Mouse (Mus musculus) MEL (cell line): Measurements from ENCODE around the gene Sox5. TPM values are rescaled to one million over a fixed set of nuclear protein-coding genes. Genes with fewer than 3 reads are reported as not detected.

Experiments used
- DNase-seq: peaks from one replicate; pipeline ENCODE4 v3.0.0; 2011; ENCODE audit warnings: low read depth, low spot score
- H3K27ac ChIP-seq: 2 replicates; pipeline ENCODE4 v1.5.1; 2012; ENCODE audit warnings: low read depth, mild to moderate bottlenecking, control low read depth, low read length, moderate library complexity; ENCODE audit not compliant: control insufficient read depth
- H3K27me3 ChIP-seq, 2 experiments: fragments of 150-350 bp in 1 of 2; sonication (generic) in 1 of 2; 2 replicates each; pipeline ENCODE4 v1.6.1; 2012; ENCODE audit warnings: low read length in 2 of 2, mild to moderate bottlenecking in 2 of 2, improper control_type of control experiment in 1 of 2, moderate library complexity in 1 of 2; ENCODE audit not compliant: insufficient read depth in 2 of 2, control insufficient read depth in 1 of 2
- H3K36me3 ChIP-seq, 2 experiments: 2 replicates each; pipeline ENCODE4 v1.6.1; 2012 to 2014; ENCODE audit warnings: low read length in 2 of 2, improper control_type of control experiment in 1 of 2, inconsistent platforms in 1 of 2, mild to moderate bottlenecking in 1 of 2; ENCODE audit not compliant: insufficient read depth in 2 of 2, control insufficient read depth in 1 of 2
- H3K4me1 ChIP-seq, 2 experiments: fragments of 150-350 bp in 1 of 2; sonication (generic) in 1 of 2; 2 replicates each; pipeline ENCODE4 v1.6.1; 2012; ENCODE audit warnings: low read length in 2 of 2, improper control_type of control experiment in 1 of 2, mild to moderate bottlenecking in 1 of 2; ENCODE audit not compliant: insufficient read depth in 2 of 2, control insufficient read depth in 1 of 2
- H3K4me3 ChIP-seq, 2 experiments: fragments of 150-350 bp in 1 of 2; sonication (generic) in 1 of 2; 2 replicates each; pipeline ENCODE4 v1.5.1; 2012; ENCODE audit warnings: low read depth in 2 of 2, low read length in 2 of 2, mild to moderate bottlenecking in 2 of 2, moderate library complexity in 2 of 2, control low read depth in 1 of 2, improper control_type of control experiment in 1 of 2; ENCODE audit not compliant: control insufficient read depth in 1 of 2, insufficient read depth in 1 of 2
- H3K79me2 ChIP-seq: 2 replicates; pipeline ENCODE4 v1.6.1; 2012; ENCODE audit warnings: mild to moderate bottlenecking, low read length, moderate library complexity; ENCODE audit not compliant: control insufficient read depth, poor library complexity, insufficient read depth
- H3K9ac ChIP-seq: 2 replicates; pipeline ENCODE4 v1.6.1; 2012; ENCODE audit warnings: low read depth, mild to moderate bottlenecking, control low read depth, low read length, moderate library complexity; ENCODE audit not compliant: control insufficient read depth, poor library complexity, severe bottlenecking
- H3K9me3 ChIP-seq: fragments of 150-350 bp; sonication (generic); replicated peaks from 2 replicates; pipeline ENCODE4 v1.6.1; 2012; ENCODE audit warnings: mild to moderate bottlenecking, low read length, improper control_type of control experiment, moderate library complexity; ENCODE audit not compliant: insufficient read depth
- E2F4 ChIP-seq: IDR thresholded peaks from 2 replicates; pipeline ENCODE4 v1.6.1; 2011; ENCODE audit warnings: low read depth, low read length, improper control_type of control experiment, borderline replicate concordance
- ELF1 ChIP-seq: IDR thresholded peaks from 2 replicates; pipeline ENCODE4 v1.6.1; 2014; ENCODE audit warnings: low read depth, mild to moderate bottlenecking, inconsistent platforms, low read length, improper control_type of control experiment, moderate library complexity
- GABPA ChIP-seq: IDR thresholded peaks from 2 replicates; pipeline ENCODE4 v1.6.1; 2012; ENCODE audit warnings: low read depth, mild to moderate bottlenecking, inconsistent platforms, low read length, improper control_type of control experiment, moderate library complexity
- JUND ChIP-seq: IDR thresholded peaks from 2 replicates; pipeline ENCODE4 v1.6.1; 2011; ENCODE audit warnings: low read depth, mild to moderate bottlenecking, improper control_type of control experiment, low read length
- KAT2A ChIP-seq: conservative IDR thresholded peaks from 2 replicates; pipeline ENCODE4 v1.6.1; 2012; ENCODE audit warnings: low read depth, low read length, improper control_type of control experiment, inconsistent platforms
- MAX ChIP-seq: IDR thresholded peaks from 2 replicates; pipeline ENCODE4 v1.6.1; 2011; ENCODE audit warnings: low read length, improper control_type of control experiment
- MAZ ChIP-seq: IDR thresholded peaks from 2 replicates; pipeline ENCODE4 v1.6.1; 2012; ENCODE audit warnings: low read depth, mild to moderate bottlenecking, inconsistent platforms, low read length, improper control_type of control experiment
- MXI1 ChIP-seq: IDR thresholded peaks from 2 replicates; pipeline ENCODE4 v1.6.1; 2011; ENCODE audit warnings: mild to moderate bottlenecking, low read depth, low read length, improper control_type of control experiment
- NRF1 ChIP-seq: IDR thresholded peaks from 2 replicates; pipeline ENCODE4 v1.6.1; 2014; ENCODE audit warnings: low read depth, mild to moderate bottlenecking, inconsistent platforms, low read length, improper control_type of control experiment, moderate library complexity; ENCODE audit not compliant: poor library complexity, insufficient read depth, severe bottlenecking
- POLR2A ChIP-seq, 2 experiments: IDR thresholded peaks; 2 replicates each; pipeline ENCODE4 v1.6.1; 2011 to 2012; ENCODE audit warnings: low read length in 2 of 2, mild to moderate bottlenecking in 2 of 2, control low read depth in 1 of 2, improper control_type of control experiment in 1 of 2, low read depth in 1 of 2, moderate library complexity in 1 of 2; ENCODE audit not compliant: control insufficient read depth in 1 of 2, insufficient read depth in 1 of 2, poor library complexity in 1 of 2
- POLR2AphosphoS2 ChIP-seq: IDR thresholded peaks from 2 replicates; pipeline ENCODE4 v1.6.1; 2011; ENCODE audit warnings: low read length, improper control_type of control experiment
- RAD21 ChIP-seq: IDR thresholded peaks from 2 replicates; pipeline ENCODE4 v1.6.1; 2011; ENCODE audit warnings: mild to moderate bottlenecking, low read depth, low read length, improper control_type of control experiment
- SMC3 ChIP-seq: IDR thresholded peaks from 2 replicates; pipeline ENCODE4 v1.6.1; 2011; ENCODE audit warnings: low read depth, low read length, improper control_type of control experiment
- TAL1 ChIP-seq: IDR thresholded peaks from 2 replicates; pipeline ENCODE4 v1.6.1; 2012; ENCODE audit warnings: mild to moderate bottlenecking, inconsistent platforms, low read length, moderate library complexity, mixed read lengths
- TBP ChIP-seq: IDR thresholded peaks from 2 replicates; pipeline ENCODE4 v1.8.0; 2011; ENCODE audit warnings: low read depth, low read length, improper control_type of control experiment
- UBTF ChIP-seq: IDR thresholded peaks from 2 replicates; pipeline ENCODE4 v1.6.1; 2012; ENCODE audit warnings: low read depth, mild to moderate bottlenecking, inconsistent platforms, low read length, improper control_type of control experiment, moderate library complexity, borderline replicate concordance; ENCODE audit not compliant: insufficient read depth
- USF1 ChIP-seq: IDR thresholded peaks from 2 replicates; pipeline ENCODE4 v1.6.1; 2014; ENCODE audit warnings: low read depth, mild to moderate bottlenecking, inconsistent platforms, low read length, improper control_type of control experiment, moderate library complexity
- ZC3H11A ChIP-seq: IDR thresholded peaks from 2 replicates; pipeline ENCODE4 v1.6.1; 2012; ENCODE audit warnings: low read depth, mild to moderate bottlenecking, inconsistent platforms, low read length, improper control_type of control experiment
- ZKSCAN1 ChIP-seq: IDR thresholded peaks from 2 replicates; pipeline ENCODE4 v1.6.1; 2012; ENCODE audit warnings: low read depth, mild to moderate bottlenecking, inconsistent platforms, low read length, improper control_type of control experiment, moderate library complexity
- ZMIZ1 ChIP-seq: IDR thresholded peaks from 2 replicates; pipeline ENCODE4 v1.6.1; 2012; ENCODE audit warnings: low read depth, mild to moderate bottlenecking, inconsistent platforms, low read length, improper control_type of control experiment, moderate library complexity
- polyA plus RNA-seq, 2 experiments: library from polyadenylated mRNA; stranded (reverse) in 1 of 2; unstranded in 1 of 2; fragments of >175 nt in 1 of 2; fragments of >200 nt in 1 of 2; gene quantifications; 2 replicates each; pipeline versions ENCODE4 v1.2.1 to v1.2.4; 2012; ENCODE audit warnings: low replicate concordance in 2 of 2, low read depth in 1 of 2; ENCODE audit not compliant: insufficient read length in 2 of 2, insufficient read depth in 1 of 2, missing spikeins in 1 of 2
- total RNA-seq: library from RNA; depleted of rRNA; stranded (reverse); fragments of 300-350 nt; gene quantifications from 2 replicates; pipeline ENCODE4 v1.2.3, GENCODE M21; 2012

Gene Sox5
- total and polyA plus RNA-seq, 3 experiments = 0.19 to 3.0 TPM; not detected in 1

DNA sequence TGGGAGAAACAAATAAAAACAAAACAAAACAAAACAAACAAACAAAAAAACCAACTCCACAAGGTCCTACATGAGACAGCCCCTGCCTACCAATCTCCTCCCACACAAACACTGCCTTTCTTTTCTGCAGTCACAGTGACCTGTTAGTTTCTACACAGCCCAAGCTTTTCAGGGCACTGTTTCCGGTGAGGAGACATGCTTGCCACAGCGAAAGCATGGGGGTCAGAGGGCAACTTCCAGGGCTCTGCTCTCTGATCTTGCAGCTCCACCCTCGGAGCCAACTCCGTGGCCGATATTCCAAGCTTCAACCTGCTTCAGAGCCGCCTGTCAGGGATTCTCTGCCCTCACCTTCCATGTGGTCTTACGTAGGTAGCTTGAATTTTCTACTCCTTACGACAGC, 22.6 kb downstream of the Sox5 start:
- H3K27ac ChIP-seq = no peak overlapping the region
- TF ChIP-seq MAZ (no peak), ZMIZ1 (no peak), ZC3H11A (no peak), MXI1 (no peak), RAD21 (no peak), JUND (no peak)
- no peaks in the 10 kb centered on the region for H3K27me3 ChIP-seq
- no peaks in the 10 kb centered on the region for H3K79me2 ChIP-seq
- DNase-seq = no peak
- H3K36me3 ChIP-seq = no peaks in the 10 kb centered on the region
- no peak overlapping the region for H3K9ac ChIP-seq
- no peaks in the 10 kb centered on the region for H3K4me1 ChIP-seq
- H3K9me3 ChIP-seq = no peaks in the 10 kb centered on the region
- no peak overlapping the region for H3K4me3 ChIP-seq

DNA sequence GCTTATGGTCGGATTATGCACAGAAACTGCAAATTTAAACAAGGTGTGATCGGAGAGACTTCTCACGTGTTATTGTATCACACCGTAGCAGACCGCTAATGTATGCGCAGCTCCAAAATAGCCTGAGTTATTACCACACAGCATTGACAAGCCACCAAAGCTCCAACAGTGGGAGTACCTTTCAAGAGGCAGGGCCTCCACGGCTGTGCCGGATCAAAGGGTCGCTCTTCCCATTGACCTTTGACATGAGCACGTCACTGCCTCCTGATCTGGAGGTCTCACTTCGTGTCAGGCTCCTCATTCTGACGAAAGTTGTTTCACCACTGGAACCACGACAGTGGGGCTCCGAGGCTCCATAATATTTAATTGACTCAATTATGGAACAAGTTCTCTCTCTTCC, 24.4 kb downstream of the Sox5 start:
- no peak overlapping the region for H3K27ac ChIP-seq
- H3K4me1 ChIP-seq = no peaks in the 10 kb centered on the region
- TF ChIP-seq E2F4 = no peak
- no peak for TF ChIP-seq ZKSCAN1
- no peak for TF ChIP-seq TAL1
- TF ChIP-seq SMC3 = no peak
- TF ChIP-seq KAT2A = no peak
- TF ChIP-seq GABPA = no peak
- TF ChIP-seq POLR2A (IDR thresholded peaks at IDR 0.05; ENCODE audit: control insufficient read depth in 1 of 2, insufficient read depth in 1 of 2, low read depth in 1 of 2, low read length in 2 of 2, poor library complexity in 1 of 2) = no peak
- TF ChIP-seq MAX = no peak
- TF ChIP-seq UBTF = no peak
- TF ChIP-seq USF1 = no peak
- TF ChIP-seq TBP = no peak
- no peak for TF ChIP-seq ELF1
- no peak for TF ChIP-seq POLR2AphosphoS2
- TF ChIP-seq NRF1 = no peak
- no peaks in the 10 kb centered on the region for H3K79me2 ChIP-seq
- no peak overlapping the region for H3K4me3 ChIP-seq
- H3K27me3 ChIP-seq = no peaks in the 10 kb centered on the region
- no peak overlapping the region for H3K9ac ChIP-seq
- DNase-seq = no peak
- no peaks in the 10 kb centered on the region for H3K9me3 ChIP-seq
- H3K36me3 ChIP-seq = no peaks in the 10 kb centered on the region
